Mouse (Mus musculus) MEL (cell line): Measurements from ENCODE around the gene Retnlb. TPM values are rescaled to one million over a fixed set of nuclear protein-coding genes. Genes with fewer than 3 reads are reported as not detected.

Experiments used
- DNase-seq: peaks from one replicate; pipeline ENCODE4 v3.0.0; 2011; ENCODE audit warnings: low read depth, low spot score
- H3K27ac ChIP-seq: 2 replicates; pipeline ENCODE4 v1.5.1; 2012; ENCODE audit warnings: low read depth, mild to moderate bottlenecking, control low read depth, low read length, moderate library complexity; ENCODE audit not compliant: control insufficient read depth
- H3K27me3 ChIP-seq, 2 experiments: fragments of 150-350 bp in 1 of 2; sonication (generic) in 1 of 2; 2 replicates each; pipeline ENCODE4 v1.6.1; 2012; ENCODE audit warnings: low read length in 2 of 2, mild to moderate bottlenecking in 2 of 2, improper control_type of control experiment in 1 of 2, moderate library complexity in 1 of 2; ENCODE audit not compliant: insufficient read depth in 2 of 2, control insufficient read depth in 1 of 2
- H3K36me3 ChIP-seq, 2 experiments: 2 replicates each; pipeline ENCODE4 v1.6.1; 2012 to 2014; ENCODE audit warnings: low read length in 2 of 2, improper control_type of control experiment in 1 of 2, inconsistent platforms in 1 of 2, mild to moderate bottlenecking in 1 of 2; ENCODE audit not compliant: insufficient read depth in 2 of 2, control insufficient read depth in 1 of 2
- H3K4me1 ChIP-seq, 2 experiments: fragments of 150-350 bp in 1 of 2; sonication (generic) in 1 of 2; 2 replicates each; pipeline ENCODE4 v1.6.1; 2012; ENCODE audit warnings: low read length in 2 of 2, improper control_type of control experiment in 1 of 2, mild to moderate bottlenecking in 1 of 2; ENCODE audit not compliant: insufficient read depth in 2 of 2, control insufficient read depth in 1 of 2
- H3K4me3 ChIP-seq, 2 experiments: fragments of 150-350 bp in 1 of 2; sonication (generic) in 1 of 2; 2 replicates each; pipeline ENCODE4 v1.5.1; 2012; ENCODE audit warnings: low read depth in 2 of 2, low read length in 2 of 2, mild to moderate bottlenecking in 2 of 2, moderate library complexity in 2 of 2, control low read depth in 1 of 2, improper control_type of control experiment in 1 of 2; ENCODE audit not compliant: control insufficient read depth in 1 of 2, insufficient read depth in 1 of 2
- H3K79me2 ChIP-seq: 2 replicates; pipeline ENCODE4 v1.6.1; 2012; ENCODE audit warnings: mild to moderate bottlenecking, low read length, moderate library complexity; ENCODE audit not compliant: control insufficient read depth, poor library complexity, insufficient read depth
- H3K9ac ChIP-seq: 2 replicates; pipeline ENCODE4 v1.6.1; 2012; ENCODE audit warnings: low read depth, mild to moderate bottlenecking, control low read depth, low read length, moderate library complexity; ENCODE audit not compliant: control insufficient read depth, poor library complexity, severe bottlenecking
- H3K9me3 ChIP-seq: fragments of 150-350 bp; sonication (generic); replicated peaks from 2 replicates; pipeline ENCODE4 v1.6.1; 2012; ENCODE audit warnings: mild to moderate bottlenecking, low read length, improper control_type of control experiment, moderate library complexity; ENCODE audit not compliant: insufficient read depth
- BHLHE40 ChIP-seq: IDR thresholded peaks from 2 replicates; pipeline ENCODE4 v1.6.1; 2012; ENCODE audit warnings: low read depth, mild to moderate bottlenecking, inconsistent platforms, low read length, improper control_type of control experiment, borderline replicate concordance
- CHD1 ChIP-seq: IDR thresholded peaks from 2 replicates; pipeline ENCODE4 v1.6.1; 2012; ENCODE audit warnings: low read depth, mild to moderate bottlenecking, inconsistent platforms, low read length, improper control_type of control experiment
- CHD2 ChIP-seq: IDR thresholded peaks from 2 replicates; pipeline ENCODE4 v1.6.1; 2011; ENCODE audit warnings: low read length, improper control_type of control experiment
- CTCF ChIP-seq, 3 experiments: IDR thresholded peaks in 2 of 3; conservative IDR thresholded peaks in 1 of 3; 2 replicates each; pipeline ENCODE4 v1.5.1; 2011 to 2012; ENCODE audit warnings: low read length in 3 of 3, low read depth in 2 of 3, mild to moderate bottlenecking in 2 of 3, improper control_type of control experiment in 1 of 3, inconsistent platforms in 1 of 3, mixed read lengths in 1 of 3, moderate library complexity in 1 of 3; ENCODE audit not compliant: control insufficient read depth in 1 of 3, insufficient read depth in 1 of 3, poor library complexity in 1 of 3, severe bottlenecking in 1 of 3
- E2F4 ChIP-seq: IDR thresholded peaks from 2 replicates; pipeline ENCODE4 v1.6.1; 2011; ENCODE audit warnings: low read depth, low read length, improper control_type of control experiment, borderline replicate concordance
- EP300 ChIP-seq, 2 experiments: IDR thresholded peaks; 2 replicates each; pipeline ENCODE4 v1.6.1; 2011; ENCODE audit warnings: improper control_type of control experiment in 2 of 2, low read length in 2 of 2, low read depth in 1 of 2, mild to moderate bottlenecking in 1 of 2
- ETS1 ChIP-seq: IDR thresholded peaks from 2 replicates; pipeline ENCODE4 v1.6.1; 2012; ENCODE audit warnings: low read depth, mild to moderate bottlenecking, inconsistent platforms, low read length, improper control_type of control experiment, moderate library complexity
- GATA1 ChIP-seq: IDR thresholded peaks from 2 replicates; pipeline ENCODE4 v1.6.1; 2011; ENCODE audit warnings: low read depth, low read length, improper control_type of control experiment
- HCFC1 ChIP-seq: IDR thresholded peaks from 2 replicates; pipeline ENCODE4 v1.6.1; 2012; ENCODE audit warnings: low read depth, mild to moderate bottlenecking, inconsistent platforms, low read length, improper control_type of control experiment, moderate library complexity
- KAT2A ChIP-seq: conservative IDR thresholded peaks from 2 replicates; pipeline ENCODE4 v1.6.1; 2012; ENCODE audit warnings: low read depth, low read length, improper control_type of control experiment, inconsistent platforms
- MAX ChIP-seq: IDR thresholded peaks from 2 replicates; pipeline ENCODE4 v1.6.1; 2011; ENCODE audit warnings: low read length, improper control_type of control experiment
- MAZ ChIP-seq: IDR thresholded peaks from 2 replicates; pipeline ENCODE4 v1.6.1; 2012; ENCODE audit warnings: low read depth, mild to moderate bottlenecking, inconsistent platforms, low read length, improper control_type of control experiment
- MEF2A ChIP-seq: IDR thresholded peaks from 2 replicates; pipeline ENCODE4 v1.6.1; 2014; ENCODE audit warnings: low read depth, mild to moderate bottlenecking, inconsistent platforms, low read length, improper control_type of control experiment; ENCODE audit not compliant: poor library complexity, insufficient replicate concordance, severe bottlenecking; ENCODE audit errors: extremely low read depth
- MYB ChIP-seq: IDR thresholded peaks from 2 replicates; pipeline ENCODE4 v1.6.1; 2011; ENCODE audit warnings: mild to moderate bottlenecking, low read depth, low read length, improper control_type of control experiment
- MYC ChIP-seq: IDR thresholded peaks from 2 replicates; pipeline ENCODE4 v1.6.1; 2011; ENCODE audit warnings: low read depth, mild to moderate bottlenecking, low read length, improper control_type of control experiment, moderate library complexity
- NELFE ChIP-seq: IDR thresholded peaks from 2 replicates; pipeline ENCODE4 v1.6.1; 2011; ENCODE audit warnings: low read depth, low read length, improper control_type of control experiment
- NRF1 ChIP-seq: IDR thresholded peaks from 2 replicates; pipeline ENCODE4 v1.6.1; 2014; ENCODE audit warnings: low read depth, mild to moderate bottlenecking, inconsistent platforms, low read length, improper control_type of control experiment, moderate library complexity; ENCODE audit not compliant: poor library complexity, insufficient read depth, severe bottlenecking
- POLR2A ChIP-seq, 2 experiments: IDR thresholded peaks; 2 replicates each; pipeline ENCODE4 v1.6.1; 2011 to 2012; ENCODE audit warnings: low read length in 2 of 2, mild to moderate bottlenecking in 2 of 2, control low read depth in 1 of 2, improper control_type of control experiment in 1 of 2, low read depth in 1 of 2, moderate library complexity in 1 of 2; ENCODE audit not compliant: control insufficient read depth in 1 of 2, insufficient read depth in 1 of 2, poor library complexity in 1 of 2
- POLR2AphosphoS5 ChIP-seq: IDR thresholded peaks from 2 replicates; pipeline ENCODE4 v1.6.1; 2012; ENCODE audit warnings: low read depth, borderline replicate concordance, mild to moderate bottlenecking, inconsistent platforms, low read length, moderate library complexity, mixed read lengths
- RAD21 ChIP-seq: IDR thresholded peaks from 2 replicates; pipeline ENCODE4 v1.6.1; 2011; ENCODE audit warnings: mild to moderate bottlenecking, low read depth, low read length, improper control_type of control experiment
- SMC3 ChIP-seq: IDR thresholded peaks from 2 replicates; pipeline ENCODE4 v1.6.1; 2011; ENCODE audit warnings: low read depth, low read length, improper control_type of control experiment
- TAL1 ChIP-seq: IDR thresholded peaks from 2 replicates; pipeline ENCODE4 v1.6.1; 2012; ENCODE audit warnings: mild to moderate bottlenecking, inconsistent platforms, low read length, moderate library complexity, mixed read lengths
- TCF12 ChIP-seq: IDR thresholded peaks from 2 replicates; pipeline ENCODE4 v1.6.1; 2014; ENCODE audit warnings: low read depth, mild to moderate bottlenecking, inconsistent platforms, low read length, improper control_type of control experiment, moderate library complexity
- UBTF ChIP-seq: IDR thresholded peaks from 2 replicates; pipeline ENCODE4 v1.6.1; 2012; ENCODE audit warnings: low read depth, mild to moderate bottlenecking, inconsistent platforms, low read length, improper control_type of control experiment, moderate library complexity, borderline replicate concordance; ENCODE audit not compliant: insufficient read depth
- USF2 ChIP-seq, 2 experiments: IDR thresholded peaks; 2 replicates each; pipeline ENCODE4 v1.6.1; 2011 to 2012; ENCODE audit warnings: improper control_type of control experiment in 2 of 2, low read length in 2 of 2, borderline replicate concordance in 1 of 2, inconsistent platforms in 1 of 2, low read depth in 1 of 2, mild to moderate bottlenecking in 1 of 2; ENCODE audit not compliant: insufficient read depth in 1 of 2
- ZC3H11A ChIP-seq: IDR thresholded peaks from 2 replicates; pipeline ENCODE4 v1.6.1; 2012; ENCODE audit warnings: low read depth, mild to moderate bottlenecking, inconsistent platforms, low read length, improper control_type of control experiment
- ZKSCAN1 ChIP-seq: IDR thresholded peaks from 2 replicates; pipeline ENCODE4 v1.6.1; 2012; ENCODE audit warnings: low read depth, mild to moderate bottlenecking, inconsistent platforms, low read length, improper control_type of control experiment, moderate library complexity
- ZNF384 ChIP-seq: IDR thresholded peaks from 2 replicates; pipeline ENCODE4 v1.6.1; 2012; ENCODE audit warnings: low read depth, mild to moderate bottlenecking, inconsistent platforms, low read length, improper control_type of control experiment
- polyA plus RNA-seq, 2 experiments: library from polyadenylated mRNA; stranded (reverse) in 1 of 2; unstranded in 1 of 2; fragments of >175 nt in 1 of 2; fragments of >200 nt in 1 of 2; gene quantifications; 2 replicates each; pipeline versions ENCODE4 v1.2.1 to v1.2.4; 2012; ENCODE audit warnings: low replicate concordance in 2 of 2, low read depth in 1 of 2; ENCODE audit not compliant: insufficient read length in 2 of 2, insufficient read depth in 1 of 2, missing spikeins in 1 of 2
- total RNA-seq: library from RNA; depleted of rRNA; stranded (reverse); fragments of 300-350 nt; gene quantifications from 2 replicates; pipeline ENCODE4 v1.2.3, GENCODE M21; 2012

Retnlb gene
- total and polyA plus RNA-seq, 3 experiments, result not detected

GRCm38 (mm10) chr16:48800906-48801305 lies 15.8 kb upstream of the Retnlb start:
- Histone ChIP-seq H3K27me3 (no peaks in the 10 kb centered on the region), H3K79me2 (no peaks in the 10 kb centered on the region), H3K27ac (no peak overlapping the region), H3K4me3 (no peak overlapping the region), H3K9me3 (no peaks in the 10 kb centered on the region), H3K36me3 (no peaks in the 10 kb centered on the region), H3K4me1 (no peaks in the 10 kb centered on the region), H3K9ac (no peak overlapping the region)
- TF ChIP-seq TAL1 (no peak), MAZ (no peak), CTCF (IDR thresholded peaks at IDR 0.05 in 2 of 3, conservative IDR thresholded peaks at IDR 0.05 in 1 of 3; ENCODE audit: control insufficient read depth in 1 of 3, insufficient read depth in 1 of 3, low read depth in 2 of 3, low read length in 3 of 3, poor library complexity in 1 of 3, severe bottlenecking in 1 of 3) (no peak), TCF12 (no peak), ZKSCAN1 (no peak), NRF1 (no peak), ETS1 (no peak), GATA1 (no peak), CHD1 (no peak), POLR2A (IDR thresholded peaks at IDR 0.05; ENCODE audit: control insufficient read depth in 1 of 2, insufficient read depth in 1 of 2, low read depth in 1 of 2, low read length in 2 of 2, poor library complexity in 1 of 2) (no peak), HCFC1 (no peak), RAD21 (no peak), KAT2A (no peak), ZC3H11A (no peak), MAX (no peak), POLR2AphosphoS5 (no peak), NELFE (no peak), SMC3 (no peak), MEF2A (no peak), EP300 (IDR thresholded peaks at IDR 0.05; ENCODE audit: low read depth in 1 of 2, low read length in 2 of 2) (no peak)
- DNase-seq, result no peak

DNA sequence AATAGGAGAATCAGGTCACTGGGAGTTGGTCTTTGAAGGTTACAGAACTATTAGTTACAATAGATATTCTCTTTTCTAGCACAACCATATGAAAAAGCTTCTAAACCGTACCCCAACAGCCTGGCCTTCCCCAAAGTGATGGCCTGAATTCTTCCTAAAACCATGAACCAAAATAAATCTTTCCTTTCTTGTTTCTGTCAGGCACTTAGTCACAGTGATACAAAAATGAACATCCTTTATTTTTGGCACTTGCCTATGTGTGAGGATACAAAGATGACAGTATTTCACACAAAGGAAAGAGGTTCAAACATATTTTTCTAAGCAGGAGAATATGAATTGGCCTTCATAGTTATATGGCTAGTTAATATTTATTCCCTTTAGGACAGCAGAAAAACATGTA lies 11.2 kb upstream of the Retnlb start:
- no peaks in the 10 kb centered on the region for H3K79me2 ChIP-seq
- no peaks in the 10 kb centered on the region for H3K27me3 ChIP-seq
- H3K9ac ChIP-seq, result no peak overlapping the region
- no peaks in the 10 kb centered on the region for H3K9me3 ChIP-seq
- no peaks in the 10 kb centered on the region for H3K36me3 ChIP-seq
- H3K4me3 ChIP-seq, result no peak overlapping the region
- no peak for TF ChIP-seq HCFC1
- TF ChIP-seq CTCF (IDR thresholded peaks at IDR 0.05 in 2 of 3, conservative IDR thresholded peaks at IDR 0.05 in 1 of 3; ENCODE audit: control insufficient read depth in 1 of 3, insufficient read depth in 1 of 3, low read depth in 2 of 3, low read length in 3 of 3, poor library complexity in 1 of 3, severe bottlenecking in 1 of 3), result no peak
- TF ChIP-seq BHLHE40, result no peak
- no peak for TF ChIP-seq E2F4
- TF ChIP-seq ETS1, result no peak
- TF ChIP-seq USF2 (IDR thresholded peaks at IDR 0.05; ENCODE audit: borderline replicate concordance in 1 of 2, insufficient read depth in 1 of 2, low read depth in 1 of 2, low read length in 2 of 2), result no peak
- no peak for TF ChIP-seq MYB
- no peak for TF ChIP-seq MAX
- TF ChIP-seq MYC, result no peak
- no peak for TF ChIP-seq TAL1
- TF ChIP-seq UBTF, result no peak
- no peak for TF ChIP-seq MAZ
- TF ChIP-seq CHD2, result no peak
- no peak for TF ChIP-seq ZNF384
- TF ChIP-seq ZKSCAN1, result no peak
- no peak for DNase-seq
- H3K27ac ChIP-seq, result no peak overlapping the region
- no peaks in the 10 kb centered on the region for H3K4me1 ChIP-seq
